ENCODE assay signal across 12 mouse cellular contexts in the genomic region with DNA sequence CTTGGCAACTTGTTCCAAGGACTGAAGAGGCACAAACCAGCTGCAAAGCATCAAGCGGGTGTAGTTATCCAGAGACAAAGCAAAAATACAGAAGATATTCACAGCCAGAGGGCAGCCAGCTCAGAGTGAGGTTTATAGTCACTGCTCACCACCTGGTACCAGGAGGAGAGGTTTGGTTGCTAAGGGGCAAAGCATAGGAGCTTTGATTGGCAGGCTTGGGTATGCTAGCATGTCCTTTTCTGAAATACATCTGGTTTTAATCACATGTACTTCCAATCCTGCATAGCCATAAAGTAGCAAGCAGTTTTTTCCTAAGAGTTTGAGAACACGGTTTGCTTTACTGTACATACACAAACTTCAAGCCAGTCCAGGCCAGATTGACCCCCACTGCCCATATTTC.
"Had no signal": no experiment of that assay in that cellular context is flagged by ENCODE, and none has a peak within 500 bp of the region (broad histone marks: within the 10 kb centered on the region; RNA-seq: fewer than 3 reads in every experiment).

No protein-coding gene starts in this region.

- H3K4me2 ChIP-seq: limb, embryonic 15.5 days; liver, embryonic 12.5 days; lung, embryonic 15.5 days; midbrain, embryonic 13.5 days had no signal

- H3K27ac ChIP-seq: kidney, postnatal 0 days; liver, embryonic 12.5 days; lung, embryonic 15.5 days; midbrain, embryonic 13.5 days; stomach, postnatal 0 days had no signal

- ATAC-seq: intestine, postnatal 0 days; liver, embryonic 12.5 days; midbrain, embryonic 13.5 days had no signal

- H3K4me1 ChIP-seq: liver, embryonic 12.5 days; lung, embryonic 15.5 days; midbrain, embryonic 13.5 days had no signal

- H3K4me3 ChIP-seq: limb, embryonic 15.5 days; liver, embryonic 12.5 days; lung, embryonic 15.5 days; midbrain, embryonic 13.5 days had no signal

- H3K27me3 ChIP-seq: limb, embryonic 15.5 days; liver, embryonic 12.5 days; lung, embryonic 15.5 days; midbrain, embryonic 13.5 days had no signal

- H3K9ac ChIP-seq: limb, embryonic 15.5 days; liver, embryonic 12.5 days; lung, embryonic 15.5 days; midbrain, embryonic 13.5 days had no signal

- H3K36me3 ChIP-seq: limb, embryonic 15.5 days; liver, embryonic 12.5 days; lung, embryonic 15.5 days; midbrain, embryonic 13.5 days had no signal

- H3K9me3 ChIP-seq: limb, embryonic 15.5 days; liver, embryonic 12.5 days; lung, embryonic 15.5 days; midbrain, embryonic 13.5 days had no signal

- DNase-seq: kidney, adult 8-10 months; kidney, postnatal 36 days; layer of hippocampus, adult 9-11 months; layer of hippocampus, postnatal 36 days; right cerebral cortex, adult 18-20 months had no signal
